Mouse (Mus musculus): ENCODE results near the gene Nol7.

Gene Nol7

DNA sequence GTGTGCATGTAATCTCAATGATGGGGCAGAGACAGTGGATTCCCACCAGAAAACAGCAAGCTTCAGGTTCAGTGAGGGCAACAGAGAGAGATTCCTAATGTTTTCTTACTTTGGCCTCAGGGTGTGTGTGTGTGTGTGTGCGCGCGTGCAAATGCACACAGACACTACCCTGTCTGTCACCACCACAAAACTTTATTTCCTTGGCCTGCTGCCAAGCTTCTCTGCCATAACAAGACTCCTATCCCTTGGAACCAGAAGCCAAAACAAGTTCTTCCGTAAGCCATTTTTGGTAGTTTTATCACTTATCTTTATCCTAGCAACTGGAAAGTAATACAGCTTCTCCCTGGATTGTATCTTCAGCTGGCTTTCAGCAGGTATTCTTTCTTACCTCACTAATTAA, 30.2 kb downstream of the Nol7 start:
- DNase-seq (ENCODE audit: low read depth): no peak

DNA sequence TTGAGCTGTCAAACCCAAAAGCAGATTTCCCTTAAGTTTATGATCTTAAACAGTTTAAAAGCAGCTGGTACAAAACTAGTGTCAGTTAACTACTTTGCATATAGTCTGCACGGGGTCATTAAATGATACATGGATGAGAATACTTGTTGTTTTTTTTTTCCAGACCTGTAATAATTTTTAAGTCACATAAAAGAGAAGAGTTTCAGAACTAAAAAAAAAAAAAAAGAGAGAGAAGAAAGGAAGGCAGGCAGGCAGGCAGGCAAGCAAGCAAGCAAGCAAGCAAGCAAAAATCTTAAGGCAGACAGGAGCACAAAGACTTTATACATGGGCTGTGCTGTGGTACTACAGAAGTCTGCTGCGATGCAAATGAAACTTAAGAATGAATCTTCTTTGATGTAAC, 35.2 kb downstream of the Nol7 start:
- no peak for DNase-seq (ENCODE audit: low read depth)

DNA sequence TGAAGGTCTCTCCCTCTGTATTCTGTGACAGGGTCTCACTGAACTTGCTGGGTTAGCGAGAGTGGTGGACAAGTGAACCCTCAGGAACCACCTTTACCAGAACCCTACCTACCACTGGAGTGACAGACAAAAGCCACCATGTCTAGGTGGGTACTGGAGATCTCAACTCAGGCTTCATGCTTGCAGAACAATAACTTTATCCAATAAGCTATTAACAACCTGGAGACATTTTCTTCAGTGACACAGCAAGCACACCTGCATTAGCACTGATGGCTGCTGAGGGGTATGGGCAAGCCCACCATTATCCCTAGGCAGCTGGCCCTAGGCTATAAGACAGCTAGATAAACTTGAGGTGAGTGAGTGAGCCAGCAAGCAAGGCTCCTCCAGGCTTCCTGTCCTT, 42.2 kb downstream of the Nol7 start:
- DNase-seq (ENCODE audit: low read depth): no peak

DNA sequence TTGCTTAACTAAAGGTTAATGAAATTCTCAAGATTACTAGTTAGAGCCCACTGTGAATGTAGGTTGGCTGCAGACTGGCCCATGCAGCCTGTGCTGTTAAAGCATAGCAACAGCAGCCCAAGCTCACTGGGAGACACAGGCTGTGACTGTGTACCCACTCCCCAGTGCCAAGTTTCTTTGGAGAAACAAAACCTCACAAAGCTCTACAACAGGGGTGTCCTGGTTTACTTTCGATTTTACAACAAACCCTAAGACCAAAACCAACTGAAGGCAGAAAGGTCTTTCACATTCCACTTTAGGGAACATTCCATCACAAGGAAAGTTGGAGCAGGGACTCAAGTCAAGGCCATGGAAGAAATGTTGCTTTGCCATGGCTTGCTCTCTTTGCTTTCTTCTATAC, 44.4 kb downstream of the Nol7 start:
- DNase-seq (ENCODE audit: low read depth): no peak

DNA sequence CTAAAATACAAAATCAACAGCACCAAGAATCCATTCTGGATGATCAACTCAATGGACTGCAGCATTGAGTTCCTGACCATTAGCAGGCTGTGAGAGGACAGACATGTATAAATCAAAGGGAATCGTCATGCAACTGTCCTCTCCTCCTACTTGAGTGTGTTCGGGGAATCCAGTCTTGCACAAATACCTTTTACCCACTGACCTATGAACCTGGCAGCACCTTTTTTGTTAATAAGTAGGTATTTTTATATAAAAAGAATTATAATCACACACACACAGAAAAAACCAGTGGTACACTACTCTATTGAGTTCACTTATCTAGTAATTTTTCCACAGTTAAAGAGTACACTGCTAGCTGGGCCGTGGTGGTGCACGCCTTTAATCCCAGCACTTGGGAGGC, 45.5 kb downstream of the Nol7 start:
- no peak for DNase-seq (ENCODE audit: low read depth)

DNA sequence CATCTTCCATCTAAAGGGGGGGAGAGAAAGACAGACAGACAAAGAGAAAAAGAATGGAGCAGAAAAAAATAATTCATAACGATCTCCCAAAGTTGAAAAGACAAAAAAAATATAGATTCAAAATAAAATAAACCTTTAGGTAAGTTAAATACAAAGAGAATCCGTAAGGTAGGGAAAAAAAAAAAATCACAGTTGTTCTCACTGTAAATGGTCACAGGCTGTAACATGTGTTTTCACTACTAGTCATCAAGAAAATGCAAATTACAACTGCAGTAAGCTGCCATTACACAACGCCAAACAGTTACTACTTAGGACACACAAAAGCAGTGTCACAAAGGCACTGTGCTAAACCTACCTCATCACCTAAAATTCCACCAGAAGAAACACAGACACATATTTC, 46.5 kb downstream of the Nol7 start:
- no peak for DNase-seq (ENCODE audit: low read depth)

DNA sequence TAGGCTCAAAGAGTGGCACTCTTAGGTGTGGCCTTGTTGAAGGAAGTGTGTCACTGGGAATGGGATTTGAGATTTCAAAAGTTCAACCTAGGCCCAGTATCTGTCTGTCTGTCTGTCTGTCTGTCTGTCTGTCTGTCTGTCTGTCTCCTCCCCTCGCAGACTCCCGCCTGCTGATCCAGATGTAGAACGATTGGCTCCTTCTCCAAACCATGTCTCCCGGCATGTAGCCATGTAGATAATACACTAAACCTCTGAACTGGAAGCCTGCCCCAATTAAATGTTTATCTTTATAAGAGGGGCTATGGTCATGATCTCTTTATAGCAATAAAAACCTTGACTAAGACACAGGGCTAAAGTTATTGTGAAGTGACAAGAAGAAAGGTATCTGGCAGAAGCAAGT, 47.6 kb downstream of the Nol7 start:
- DNase-seq (ENCODE audit: low read depth): no peak

DNA sequence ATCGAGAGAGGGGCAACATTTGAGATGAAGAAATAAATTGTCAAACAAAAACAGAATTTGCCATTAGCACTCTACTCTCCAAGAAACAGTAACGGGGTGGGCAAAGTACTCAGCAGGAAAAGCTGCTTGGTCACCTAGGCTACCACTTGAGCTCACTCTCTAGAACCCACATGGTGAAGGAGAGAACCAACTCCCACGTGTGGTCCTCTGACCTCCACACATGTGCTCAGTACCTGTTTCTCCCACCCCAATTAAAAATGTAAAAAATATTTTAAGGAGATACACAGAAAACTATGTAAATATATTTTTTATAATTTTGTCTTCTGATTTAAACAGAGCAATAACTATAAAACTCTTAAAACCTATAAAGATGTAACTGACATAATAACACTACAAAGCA, 49.5 kb downstream of the Nol7 start:
- DNase-seq (ENCODE audit: low read depth): no peak

DNA sequence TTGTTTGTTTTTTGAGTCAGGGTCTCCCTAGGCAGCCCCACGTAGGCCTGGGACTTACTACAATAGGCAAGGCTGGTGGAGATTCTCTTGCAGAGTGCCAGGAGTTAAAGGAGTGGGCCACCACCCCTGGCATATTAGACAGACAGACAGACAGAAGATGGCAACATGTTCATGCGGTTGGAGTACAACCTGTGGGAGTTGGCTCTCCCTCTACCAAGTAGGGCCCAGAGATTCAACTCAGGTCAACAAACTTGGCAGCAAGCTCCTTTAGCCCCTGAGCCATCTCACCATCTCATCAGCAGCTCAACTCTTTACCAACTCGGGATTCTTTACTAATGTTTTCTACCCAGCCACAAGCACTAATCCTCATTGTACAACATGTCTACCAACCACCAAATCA, 52.5 kb downstream of the Nol7 start:
- DNase-seq (ENCODE audit: low read depth): no peak

DNA sequence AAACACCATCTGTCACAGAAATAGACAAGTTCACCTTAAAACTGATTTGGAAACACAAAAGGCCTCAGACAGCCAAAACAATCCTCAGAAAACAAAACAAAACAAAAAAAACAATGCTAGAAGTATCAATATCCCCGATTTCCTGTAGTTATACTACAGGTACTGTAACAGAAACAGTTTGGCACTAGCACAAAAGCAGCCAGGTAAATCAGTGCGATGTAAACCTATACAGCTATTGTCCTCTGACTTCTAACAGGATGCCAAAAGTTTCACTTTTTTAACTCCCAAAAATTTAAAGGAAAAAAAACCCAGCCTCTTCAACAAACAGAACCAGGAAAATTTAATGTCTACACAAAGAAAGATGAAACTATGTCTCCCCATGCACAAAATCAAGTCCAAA, 54.0 kb downstream of the Nol7 start:
- no peak for DNase-seq (ENCODE audit: low read depth)

DNA sequence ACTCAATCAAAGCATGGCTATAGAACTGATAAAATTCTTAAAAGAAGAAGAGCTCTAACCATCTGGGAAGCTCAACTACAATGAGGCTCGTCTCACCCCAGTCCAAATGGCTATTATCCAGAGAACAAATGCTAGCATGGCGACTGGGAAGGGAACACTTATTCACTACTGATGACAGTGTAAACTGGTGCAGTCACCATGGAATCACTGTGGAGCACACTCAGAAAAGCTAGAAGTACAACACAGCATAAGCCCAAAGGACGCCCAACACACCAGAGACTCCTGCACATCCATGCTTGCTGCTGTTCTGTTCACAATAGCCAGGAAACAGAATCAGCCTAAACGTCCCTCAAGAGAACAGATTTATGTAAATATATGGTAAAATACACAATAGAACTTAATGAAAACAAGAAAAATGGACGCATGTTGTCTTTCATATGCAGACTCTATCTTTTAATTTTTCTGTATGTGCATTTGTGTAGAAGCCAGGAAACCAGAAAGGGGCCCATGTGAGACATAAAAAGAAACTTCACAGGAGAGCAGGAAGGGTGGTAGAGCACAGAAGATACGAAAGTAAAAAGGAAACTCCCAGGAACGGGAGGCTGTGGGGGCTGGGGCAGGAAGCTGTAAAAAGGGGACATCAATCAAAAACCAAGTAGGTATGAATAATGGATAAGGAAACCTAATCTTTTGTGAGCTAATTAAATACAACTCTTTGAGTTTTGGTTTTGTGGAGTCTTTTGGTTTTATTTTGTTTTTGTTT, 54.8 kb downstream of the Nol7 start:
- DNase-seq (ENCODE audit: low read depth): no peak

DNA sequence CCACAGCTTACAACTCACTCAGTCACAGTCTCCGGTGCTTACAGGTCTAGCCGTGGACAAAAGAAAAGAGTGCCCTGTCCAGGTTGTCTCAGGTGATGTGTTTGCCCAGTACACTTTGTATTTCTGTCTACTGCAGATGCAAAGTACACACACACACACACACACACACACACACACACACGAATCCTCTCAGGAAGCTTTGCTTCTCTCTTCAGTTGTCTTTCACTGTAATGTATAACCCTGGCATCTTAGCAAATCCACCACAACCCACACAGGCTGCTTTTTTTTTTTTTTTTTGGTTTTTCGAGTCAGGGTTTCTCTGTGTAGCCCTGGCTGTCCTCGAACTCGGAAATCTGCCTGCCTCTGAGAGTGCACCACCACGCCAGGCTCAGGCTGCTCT, 56.2 kb downstream of the Nol7 start:
- no peak for DNase-seq (ENCODE audit: low read depth)
